Mouse (Mus musculus): ENCODE results near the gene Snrpa1. TPM values are rescaled to one million over a fixed set of nuclear protein-coding genes. Genes with fewer than 3 reads are reported as not detected.

Gene Snrpa1
- polyA plus RNA-seq (2012; rRNA removed): 60.4 and 72.7 TPM in 2 replicates

DNA sequence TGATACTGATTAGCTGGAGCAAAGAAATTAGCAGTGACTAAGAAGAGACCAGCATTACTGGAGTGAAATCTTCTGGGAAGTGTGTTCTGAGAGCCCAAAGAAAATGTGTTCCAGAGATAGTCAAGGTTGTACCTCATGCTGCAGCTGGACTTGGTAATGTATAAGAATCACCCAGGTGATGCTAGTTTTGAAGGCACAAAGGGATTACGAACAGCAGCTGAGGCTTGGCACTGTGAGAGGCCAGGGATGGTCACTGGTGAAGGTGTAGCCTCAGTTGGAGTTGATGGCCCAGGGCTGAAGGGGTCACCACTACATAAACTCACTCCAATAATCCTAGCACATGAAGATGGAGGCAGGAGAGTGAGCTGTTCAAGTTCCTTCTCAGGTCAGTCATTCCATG is at the start of gene Snrpa1:
TSS of gene Snrpa1 (plus strand) at position 301 of the 400 bp plus-strand sequence.
- no peak for TF ChIP-seq POLR2A (IDR thresholded peaks at IDR 0.05; ENCODE audit: borderline replicate concordance, extremely low read depth, insufficient read depth, insufficient read length, poor library complexity, severe bottlenecking)
- TF ChIP-seq CTCF (IDR thresholded peaks at IDR 0.05; ENCODE audit: borderline replicate concordance, extremely low read depth, insufficient read depth, insufficient read length): no peak
- no peak for DNase-seq (ENCODE audit: low read depth)

DNA sequence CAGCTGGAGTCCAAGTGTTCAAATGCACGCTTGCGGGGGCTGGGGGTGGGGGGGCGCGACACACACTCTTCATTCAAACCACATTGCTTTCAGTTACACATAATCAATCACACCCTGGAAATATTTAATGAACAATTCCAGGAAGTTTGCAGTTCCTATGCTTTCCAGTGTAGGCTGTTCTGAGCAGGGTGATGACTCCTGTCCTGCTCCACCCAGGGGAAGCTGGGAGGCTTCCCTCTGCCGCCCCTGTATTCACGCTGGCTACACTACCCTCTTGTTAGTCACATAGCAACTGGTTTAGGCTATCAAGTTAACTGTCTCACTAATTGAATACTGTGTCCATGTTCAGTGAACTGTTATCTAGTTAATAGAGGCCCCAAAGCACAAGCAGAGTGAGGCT is 48.3 kb upstream of the Snrpa1 start:
- TF ChIP-seq POLR2A (IDR thresholded peaks at IDR 0.05; ENCODE audit: borderline replicate concordance, extremely low read depth, insufficient read depth, insufficient read length, poor library complexity, severe bottlenecking): no peak
- TF ChIP-seq CTCF (IDR thresholded peaks at IDR 0.05; ENCODE audit: borderline replicate concordance, extremely low read depth, insufficient read depth, insufficient read length): no peak
- no peak for DNase-seq (ENCODE audit: low read depth)

DNA sequence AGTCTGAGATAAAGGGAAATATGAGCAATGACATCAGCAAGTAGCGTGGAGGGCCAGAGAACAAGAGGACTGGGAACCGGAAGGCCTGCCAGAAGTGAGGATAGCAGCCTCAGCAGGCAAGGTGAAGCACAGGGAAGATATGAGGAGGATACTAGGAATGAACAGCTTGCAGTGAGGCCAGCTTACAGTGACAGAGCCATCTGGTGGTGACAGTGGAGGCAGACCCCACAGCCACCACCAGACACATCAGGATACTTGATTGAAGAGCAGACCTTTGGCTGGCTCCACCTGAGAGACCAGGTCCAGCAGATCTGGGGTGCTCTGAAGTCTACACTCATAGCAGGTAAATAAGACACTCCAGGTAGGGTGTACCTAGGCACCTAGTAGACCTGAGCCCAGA is 31.1 kb upstream of the Snrpa1 start:
- TF ChIP-seq CTCF (IDR thresholded peaks at IDR 0.05; ENCODE audit: borderline replicate concordance, extremely low read depth, insufficient read depth, insufficient read length) (peak; percentile 59; the same call in 1 of the 2 replicates), POLR2A (IDR thresholded peaks at IDR 0.05; ENCODE audit: borderline replicate concordance, extremely low read depth, insufficient read depth, insufficient read length, poor library complexity, severe bottlenecking) (no peak)
- peak; percentile 52 for DNase-seq (ENCODE audit: low read depth)

DNA sequence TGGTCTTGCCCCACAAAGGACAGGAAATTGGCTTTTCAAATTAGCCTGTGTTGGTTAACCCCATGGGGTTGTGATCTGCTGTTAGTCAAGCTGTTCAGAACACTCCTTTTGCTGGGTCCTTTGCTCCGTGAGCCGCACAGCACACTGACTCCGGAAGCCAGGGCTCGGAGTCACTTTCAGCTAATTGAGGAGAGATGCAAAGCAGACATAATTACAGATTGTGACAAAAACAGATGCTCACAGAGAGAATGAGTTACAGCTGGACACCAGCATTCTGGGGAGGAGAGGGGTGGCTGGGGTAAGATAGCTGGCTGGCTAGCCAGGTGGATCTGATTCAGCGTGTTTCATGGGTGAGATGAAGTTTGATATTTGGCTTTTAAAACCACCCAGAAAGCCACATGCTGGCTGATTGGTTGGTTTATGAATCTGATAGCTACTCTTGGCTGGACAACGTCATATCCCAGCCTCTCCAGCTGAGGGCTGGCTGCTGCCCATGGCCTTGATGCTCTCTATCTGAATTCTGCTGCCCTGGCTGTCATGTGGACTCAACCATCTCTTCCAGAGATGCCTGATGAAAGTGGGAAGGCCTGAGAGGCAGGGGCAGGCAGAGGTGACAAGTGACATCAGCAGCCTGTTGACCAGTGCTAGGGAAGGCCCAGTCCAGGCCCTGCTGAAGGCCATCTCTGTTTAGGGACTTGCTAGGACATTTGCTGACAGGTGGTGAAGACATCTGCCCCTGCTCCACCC is 29.9 kb upstream of the Snrpa1 start:
- TF ChIP-seq CTCF (IDR thresholded peaks at IDR 0.05; ENCODE audit: borderline replicate concordance, extremely low read depth, insufficient read depth, insufficient read length): no peak
- no peak for TF ChIP-seq POLR2A (IDR thresholded peaks at IDR 0.05; ENCODE audit: borderline replicate concordance, extremely low read depth, insufficient read depth, insufficient read length, poor library complexity, severe bottlenecking)

DNA sequence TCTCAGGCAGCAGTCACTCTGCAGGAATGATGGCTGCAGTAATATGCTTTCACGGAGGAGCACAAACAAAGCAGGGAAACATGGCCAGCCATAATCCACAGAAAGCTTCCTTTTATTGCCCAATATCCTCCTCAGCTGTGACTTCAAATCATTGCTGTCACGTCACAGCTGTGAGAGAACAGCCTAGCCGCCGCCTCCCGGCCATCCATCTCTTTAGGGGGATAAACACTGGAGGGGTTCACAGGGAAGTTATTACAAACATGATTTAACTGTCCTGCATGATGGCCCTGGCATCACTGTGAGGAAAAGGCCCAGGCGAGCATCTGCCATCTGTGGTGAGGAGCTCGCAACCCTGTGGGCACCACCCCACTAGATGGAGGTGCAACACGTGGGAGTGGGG is 22.0 kb upstream of the Snrpa1 start:
- no peak for DNase-seq (ENCODE audit: low read depth)
- TF ChIP-seq CTCF (IDR thresholded peaks at IDR 0.05; ENCODE audit: borderline replicate concordance, extremely low read depth, insufficient read depth, insufficient read length): no peak
- TF ChIP-seq POLR2A (IDR thresholded peaks at IDR 0.05; ENCODE audit: borderline replicate concordance, extremely low read depth, insufficient read depth, insufficient read length, poor library complexity, severe bottlenecking): no peak

More for the DNA sequence above, 29.9 kb upstream of the Snrpa1 start:
- no peak for DNase-seq (ENCODE audit: low read depth)

DNA sequence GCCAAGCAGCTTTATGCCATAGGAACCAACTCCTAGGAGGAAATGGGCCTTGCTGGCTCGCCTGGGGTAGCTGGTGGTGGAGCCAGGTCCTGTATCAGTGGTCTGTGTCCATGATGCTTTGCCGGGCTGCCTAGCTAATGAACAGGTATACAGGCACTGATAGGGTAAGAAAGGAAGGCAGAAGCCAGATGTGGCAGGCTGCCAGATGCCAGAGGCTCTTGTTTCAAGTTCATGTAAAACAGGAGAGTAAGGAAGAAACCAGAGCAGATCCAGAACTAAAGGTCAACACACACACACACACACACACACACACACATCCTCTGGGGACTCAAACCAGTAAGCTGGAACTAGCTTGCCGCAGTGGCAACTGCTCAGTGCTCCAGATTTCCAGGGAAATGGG is 20.5 kb upstream of the Snrpa1 start:
- TF ChIP-seq POLR2A (IDR thresholded peaks at IDR 0.05; ENCODE audit: borderline replicate concordance, extremely low read depth, insufficient read depth, insufficient read length, poor library complexity, severe bottlenecking): no peak
- no peak for TF ChIP-seq CTCF (IDR thresholded peaks at IDR 0.05; ENCODE audit: borderline replicate concordance, extremely low read depth, insufficient read depth, insufficient read length)
- DNase-seq (ENCODE audit: low read depth): peak; percentile 6

DNA sequence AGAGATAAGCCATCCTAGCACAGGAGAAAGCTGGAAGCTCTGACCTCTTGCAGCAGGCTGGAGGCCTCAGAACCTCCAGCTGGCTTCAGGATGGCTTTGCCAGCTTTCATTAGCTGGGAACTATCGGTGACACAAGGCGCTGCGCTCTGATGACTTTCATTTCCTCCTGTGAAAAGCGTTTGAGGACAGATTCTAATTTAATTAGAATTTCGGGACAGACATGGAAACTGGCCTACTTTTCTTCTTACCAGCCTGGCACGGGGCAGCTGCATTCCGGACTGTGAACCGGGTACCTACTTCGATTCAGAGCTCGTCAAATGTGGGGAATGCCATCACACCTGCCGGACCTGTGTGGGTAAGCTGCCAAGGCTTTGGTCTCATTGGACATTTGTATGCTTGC is 20.1 kb upstream of the Snrpa1 start:
- TF ChIP-seq CTCF (IDR thresholded peaks at IDR 0.05; ENCODE audit: borderline replicate concordance, extremely low read depth, insufficient read depth, insufficient read length) (no peak), POLR2A (IDR thresholded peaks at IDR 0.05; ENCODE audit: borderline replicate concordance, extremely low read depth, insufficient read depth, insufficient read length, poor library complexity, severe bottlenecking) (no peak)
- DNase-seq (ENCODE audit: low read depth): peak; percentile 17

DNA sequence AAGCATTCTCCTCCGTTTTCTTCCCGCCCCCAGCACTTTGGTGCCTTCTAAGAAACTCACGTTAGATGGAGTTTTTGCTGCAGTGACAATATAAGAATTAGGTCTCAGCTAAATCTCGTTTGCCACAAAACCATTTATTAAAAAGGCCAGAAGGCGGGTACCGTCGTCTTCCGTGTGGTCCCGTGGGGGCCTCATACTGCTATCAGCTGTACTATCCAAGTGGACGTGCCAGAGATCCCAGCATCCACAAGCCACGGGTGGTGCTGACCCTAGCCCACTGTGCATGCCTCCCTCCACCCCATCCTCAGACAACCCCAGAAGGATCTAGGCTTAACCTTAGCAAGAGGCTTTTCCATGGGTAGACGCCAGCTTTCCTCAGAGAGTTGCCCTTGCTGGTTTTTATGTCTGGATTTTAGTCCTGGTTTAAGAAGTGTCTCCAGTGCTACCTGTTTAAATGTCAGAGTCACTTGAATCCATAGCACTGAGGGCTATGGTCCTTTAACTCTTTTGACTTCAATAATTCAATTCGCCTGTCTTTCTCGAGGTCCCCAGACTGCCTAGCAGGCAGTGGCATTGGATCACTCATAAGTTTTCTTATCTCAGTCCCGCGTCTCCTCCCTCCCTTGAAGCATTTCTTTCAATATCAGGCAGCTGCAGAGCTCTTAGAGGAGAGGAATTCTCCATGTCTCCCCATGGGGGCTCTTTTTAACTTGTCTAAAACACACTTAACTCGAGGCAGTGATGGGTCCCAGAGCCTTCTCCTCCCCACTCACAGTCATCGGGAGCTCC is 18.6 kb upstream of the Snrpa1 start:
- TF ChIP-seq CTCF (IDR thresholded peaks at IDR 0.05; ENCODE audit: borderline replicate concordance, extremely low read depth, insufficient read depth, insufficient read length) (no peak), POLR2A (IDR thresholded peaks at IDR 0.05; ENCODE audit: borderline replicate concordance, extremely low read depth, insufficient read depth, insufficient read length, poor library complexity, severe bottlenecking) (no peak)
- DNase-seq (ENCODE audit: low read depth): no peak

DNA sequence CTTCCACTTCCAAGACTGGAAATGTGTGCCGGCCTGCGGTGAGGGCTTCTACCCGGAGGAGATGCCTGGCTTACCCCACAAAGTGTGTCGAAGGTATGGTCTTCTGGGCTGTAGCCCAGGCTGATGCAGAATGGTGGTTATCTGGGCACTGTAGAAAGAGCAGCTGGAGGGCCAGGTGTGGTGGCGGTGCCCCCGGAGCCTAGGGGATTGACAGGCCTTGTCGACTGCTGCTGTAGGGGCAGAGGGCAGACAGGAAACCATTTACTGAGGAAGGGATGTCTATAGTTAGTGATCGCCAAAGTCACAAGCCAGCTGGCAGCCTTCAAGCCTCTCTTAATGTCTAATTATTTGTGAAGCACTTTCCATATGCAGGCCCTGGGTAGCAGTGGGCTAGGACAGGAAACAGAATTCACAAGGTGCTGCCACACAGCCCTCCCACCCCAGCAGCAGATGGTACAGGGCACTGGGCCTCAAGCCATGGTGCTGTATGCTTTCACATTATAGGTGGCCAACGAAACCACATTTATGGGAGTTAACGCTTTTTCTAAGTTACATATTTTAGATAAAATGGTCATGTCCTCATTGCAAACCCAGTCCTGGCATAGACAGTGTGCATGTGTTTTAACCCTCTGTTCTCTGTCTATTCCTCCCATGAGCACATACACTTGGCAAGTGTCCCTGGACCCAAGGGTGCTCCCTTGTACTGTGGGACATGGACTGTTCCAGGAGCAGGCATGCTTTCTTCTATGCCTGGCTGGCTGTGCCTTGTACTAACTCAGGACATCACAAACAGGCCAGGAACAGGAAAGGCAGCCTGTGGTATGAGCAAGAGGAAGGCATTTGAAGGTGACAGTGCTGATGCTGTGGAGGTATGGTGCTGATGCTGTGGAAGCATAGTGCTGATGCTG is 15.0 kb upstream of the Snrpa1 start, which contains the start of gene Gm45213:
TSS of gene Gm45213 (plus strand) at position 51 of the 908 bp plus-strand sequence.
- peak; percentile 62 for DNase-seq (ENCODE audit: low read depth)
- TF ChIP-seq CTCF (IDR thresholded peaks at IDR 0.05; ENCODE audit: borderline replicate concordance, extremely low read depth, insufficient read depth, insufficient read length) (no peak), POLR2A (IDR thresholded peaks at IDR 0.05; ENCODE audit: borderline replicate concordance, extremely low read depth, insufficient read depth, insufficient read length, poor library complexity, severe bottlenecking) (no peak)

DNA sequence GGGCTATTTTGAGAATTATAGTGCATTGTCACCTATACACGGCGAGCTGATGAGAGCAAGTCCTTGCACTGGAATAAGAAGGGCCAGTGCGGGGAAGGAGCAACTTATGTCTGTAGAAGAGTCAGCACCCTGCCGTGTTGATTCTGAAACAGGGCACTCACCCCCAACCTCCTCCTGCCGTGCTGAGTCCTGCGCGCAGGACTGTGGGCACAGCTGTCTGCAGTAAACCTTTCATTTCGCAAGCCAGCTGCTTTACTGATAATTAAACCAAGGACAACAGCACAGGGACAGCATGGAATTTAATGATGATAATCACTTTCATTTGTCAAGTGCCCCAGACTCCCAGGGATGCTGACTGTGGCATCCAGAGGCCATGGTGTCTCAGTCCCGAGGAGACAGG is 14.2 kb upstream of the Snrpa1 start:
- DNase-seq (ENCODE audit: low read depth): peak; percentile 37
- TF ChIP-seq CTCF (IDR thresholded peaks at IDR 0.05; ENCODE audit: borderline replicate concordance, extremely low read depth, insufficient read depth, insufficient read length): no peak
- TF ChIP-seq POLR2A (IDR thresholded peaks at IDR 0.05; ENCODE audit: borderline replicate concordance, extremely low read depth, insufficient read depth, insufficient read length, poor library complexity, severe bottlenecking): no peak
